Mouse (Mus musculus) spleen, adult 12 weeks (tissue): Measurements from ENCODE around the gene Fat4.

Experiments used
- DNase-seq: peaks from one replicate; pipeline ENCODE4 v3.0.0; 2022; ENCODE audit warnings: low spot score

Fat4 gene

DNA sequence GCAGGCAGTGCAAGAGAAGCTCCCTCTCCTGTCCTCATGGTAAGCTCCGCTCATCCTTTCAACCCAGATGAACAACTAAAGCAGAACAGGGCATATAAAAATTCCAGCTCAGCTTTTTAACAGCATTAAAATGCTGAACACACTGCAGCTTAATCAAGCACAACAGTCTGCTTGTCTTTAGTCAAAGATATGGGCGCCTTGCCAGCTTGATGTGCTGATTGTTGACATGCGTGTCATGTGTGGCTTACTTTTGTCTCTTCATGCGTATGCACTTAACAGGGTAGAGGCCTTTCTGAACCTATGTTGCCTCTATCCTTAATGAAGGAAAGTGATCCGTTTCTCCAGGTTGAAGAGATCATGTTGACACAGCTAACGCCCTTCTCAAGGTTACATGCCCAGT is 75.6 kb downstream of the Fat4 start:
- DNase-seq: no peak

DNA sequence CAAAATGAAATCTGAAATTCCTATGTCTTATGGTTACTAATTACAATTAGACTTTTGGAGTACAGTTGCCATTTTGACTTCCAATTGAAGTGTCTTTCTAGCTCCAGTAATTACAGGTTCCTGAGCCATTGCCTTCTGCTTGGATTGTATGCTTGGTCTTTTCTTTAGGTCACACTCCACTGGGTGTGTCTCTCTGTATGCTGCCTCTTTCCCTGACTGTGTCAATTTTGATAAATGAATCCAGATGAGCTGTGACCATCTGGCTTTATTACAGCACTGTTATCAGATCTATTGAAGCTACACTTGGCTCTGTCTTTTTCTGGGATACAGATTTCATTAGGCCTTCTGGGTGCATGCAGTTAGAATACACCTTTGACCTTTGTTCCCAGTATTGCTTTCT is 80.7 kb downstream of the Fat4 start:
- DNase-seq: no peak

DNA sequence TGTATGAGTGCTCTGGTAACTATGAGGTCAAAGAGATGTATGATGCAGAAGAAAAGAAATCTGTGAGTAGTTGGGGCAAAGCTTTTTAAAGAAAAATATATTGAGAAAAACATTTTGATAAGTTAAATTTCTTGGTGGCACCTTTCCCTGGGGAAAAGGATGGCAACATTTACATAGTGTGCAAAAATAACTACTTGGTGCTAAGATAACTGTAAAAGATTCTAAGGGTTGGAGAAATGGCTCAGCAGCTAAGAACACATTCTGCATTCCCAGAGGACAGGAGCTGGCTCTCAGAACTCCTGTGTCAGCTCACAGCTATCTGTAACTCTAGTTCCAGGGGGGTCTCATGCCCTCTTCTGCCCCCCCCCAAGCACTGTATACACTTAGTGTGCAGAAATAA is 99.6 kb downstream of the Fat4 start:
- no peak for DNase-seq

DNA sequence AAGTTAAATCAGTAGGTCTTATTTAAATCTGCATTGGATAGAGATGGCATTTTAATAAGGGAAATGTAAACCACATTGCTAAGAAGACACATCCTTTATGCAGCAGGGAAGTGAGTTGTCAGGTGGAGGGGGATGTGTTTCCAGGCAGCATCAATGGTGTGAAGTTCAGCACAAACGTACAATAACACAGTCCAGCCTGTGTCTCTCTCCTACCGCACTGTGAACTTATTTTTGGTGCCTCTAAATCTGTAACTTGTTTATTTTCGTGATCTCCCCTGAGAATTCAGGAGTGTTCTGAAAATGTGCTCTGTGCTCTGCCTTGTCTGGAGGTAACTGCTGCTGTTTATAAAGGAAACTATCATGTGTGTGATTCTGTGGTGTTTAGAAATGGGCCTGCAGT is 102.4 kb downstream of the Fat4 start:
- DNase-seq: no peak

DNA sequence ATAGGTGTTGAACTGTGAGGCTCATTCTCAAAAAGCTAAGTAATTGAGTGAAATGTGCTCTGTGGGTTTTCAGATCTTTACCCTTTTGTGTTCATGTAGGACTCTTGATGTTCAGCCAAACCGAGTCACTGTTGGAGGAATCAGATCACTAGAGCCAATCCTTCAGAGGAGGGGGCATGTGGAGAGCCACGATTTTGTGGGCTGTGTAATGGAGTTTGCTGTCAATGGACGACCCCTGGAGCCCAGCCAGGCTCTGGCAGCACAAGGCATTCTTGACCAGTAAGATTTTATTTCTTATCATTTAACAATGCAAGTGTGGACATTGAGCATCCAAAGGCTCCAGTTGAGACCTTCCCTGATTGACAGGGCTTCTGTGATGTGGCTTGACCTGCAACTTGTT is 113.3 kb downstream of the Fat4 start:
- no peak for DNase-seq

DNA sequence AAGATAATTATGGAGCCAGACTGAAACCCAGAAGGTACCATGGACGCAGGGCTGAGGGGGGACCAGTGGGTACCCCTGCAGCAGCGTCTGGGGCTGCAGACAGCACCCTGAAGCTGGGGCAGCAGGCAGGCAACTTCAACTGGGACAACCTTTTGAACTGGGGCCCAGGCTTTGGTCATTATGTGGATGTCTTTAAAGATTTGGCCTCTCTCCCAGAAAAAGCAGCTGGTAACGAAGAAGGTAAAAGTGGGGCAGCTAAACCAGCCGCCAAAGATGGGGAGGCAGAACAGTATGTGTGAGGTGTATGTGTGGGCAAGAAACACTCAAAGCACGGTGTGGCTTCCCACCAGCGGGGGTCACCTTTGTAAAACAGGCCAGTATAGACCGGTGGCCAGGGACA is 123.8 kb downstream of the Fat4 start:
- DNase-seq: no peak

DNA sequence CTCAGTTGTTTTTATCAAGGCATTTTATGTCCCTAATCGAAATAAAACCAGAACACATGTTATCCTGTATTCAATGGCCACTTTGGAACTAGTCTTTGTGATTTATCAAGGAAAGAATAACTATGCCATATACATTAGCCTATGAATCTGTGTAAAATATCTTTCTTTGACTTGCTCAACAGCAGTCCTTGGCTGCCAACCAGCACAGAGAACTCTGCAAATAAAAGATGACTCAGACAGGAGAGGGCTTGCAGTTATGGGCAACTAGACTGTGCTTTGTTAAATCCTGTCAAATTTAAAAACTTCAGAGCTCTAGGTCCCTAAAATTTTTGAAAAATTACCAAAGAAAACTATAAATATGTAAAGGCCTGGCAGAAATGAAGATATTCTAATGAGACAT is 130.9 kb downstream of the Fat4 start:
- no peak for DNase-seq

DNA sequence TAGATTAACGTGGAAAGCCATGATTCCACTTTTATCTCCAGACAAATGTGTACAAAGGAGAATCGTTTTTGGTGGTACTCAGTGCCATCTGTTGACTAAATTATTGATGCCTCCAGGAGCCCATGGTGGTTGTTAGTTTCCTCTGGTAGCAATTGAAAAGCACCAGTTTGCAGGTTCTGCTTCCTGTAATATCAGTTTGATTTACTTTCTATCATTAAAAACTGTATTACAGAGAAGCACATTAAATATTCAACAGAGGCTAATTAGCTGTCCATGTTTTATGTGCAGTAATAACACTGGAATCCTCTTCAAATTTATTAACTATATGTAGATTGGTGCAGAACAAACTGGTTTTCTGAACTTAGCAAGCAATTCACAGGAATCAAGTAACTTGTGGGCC is 149.4 kb downstream of the Fat4 start:
- DNase-seq: no peak

DNA sequence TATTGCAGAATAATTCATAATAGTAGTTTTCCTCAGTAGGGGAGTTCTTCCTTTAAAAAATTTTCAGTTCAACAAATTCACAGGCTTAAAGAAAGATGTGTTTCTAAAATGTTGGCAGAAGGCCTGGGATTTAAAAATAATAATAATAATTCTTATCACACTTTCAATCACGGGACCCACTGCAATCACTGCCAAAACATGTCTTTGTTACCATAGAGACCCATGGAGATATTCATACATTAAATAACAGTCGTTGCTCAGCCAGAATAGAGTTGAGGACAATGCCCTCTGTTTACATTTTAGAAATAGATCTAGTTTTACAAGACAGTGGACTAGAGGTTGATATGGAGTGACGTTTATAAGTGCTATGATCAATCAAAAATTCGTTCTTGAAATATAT is 159.7 kb downstream of the Fat4 start:
- no peak for DNase-seq

DNA sequence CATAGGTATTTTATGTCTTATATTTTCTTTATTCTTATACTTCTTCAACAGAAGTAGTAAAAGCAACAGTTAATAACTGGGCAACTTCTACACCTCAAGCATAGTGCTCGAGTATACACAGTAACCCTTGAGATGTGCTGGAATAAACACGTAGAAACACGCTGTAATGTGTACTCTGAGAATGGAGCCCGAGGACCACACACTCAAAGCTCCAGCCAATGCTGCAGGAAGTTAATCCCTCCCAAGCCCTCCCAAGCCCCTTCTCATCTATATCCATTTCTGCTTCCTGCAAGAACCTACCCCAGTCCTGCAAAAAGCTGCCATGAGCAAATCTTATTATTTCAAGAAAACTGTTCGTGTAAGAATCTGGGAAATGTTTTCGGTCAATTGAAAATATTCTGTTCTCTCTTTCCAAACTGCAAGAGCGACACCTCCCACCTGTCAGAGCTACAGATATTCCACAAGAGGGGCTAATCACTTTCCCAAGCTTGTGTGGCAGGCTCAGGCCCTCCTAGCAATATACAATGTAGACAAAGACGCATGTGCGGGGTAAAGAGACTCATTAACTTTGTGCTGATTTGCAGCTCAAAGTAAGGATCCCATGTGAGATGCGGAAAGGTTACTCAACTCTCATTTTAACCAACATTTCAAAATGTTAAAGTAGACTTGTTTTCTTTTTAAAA is 161.0 kb downstream of the Fat4 start:
- DNase-seq: no peak

DNA sequence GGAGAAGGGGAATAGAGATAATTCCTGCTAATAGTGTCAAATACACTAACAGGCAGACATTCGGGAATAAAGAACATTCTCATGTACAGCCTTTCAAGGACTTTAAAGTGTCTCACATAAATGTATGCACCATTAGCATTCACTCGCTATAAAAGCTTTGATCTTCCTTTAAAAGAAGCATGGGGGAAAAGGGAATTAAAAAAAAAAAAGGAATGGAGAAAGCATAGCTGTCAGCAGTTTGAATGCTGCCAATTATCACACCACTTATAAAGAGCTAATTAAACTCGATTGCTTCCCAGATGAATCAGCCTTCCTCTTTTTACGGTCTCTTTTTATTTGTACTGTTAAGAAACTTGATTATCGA is 161.5 kb downstream of the Fat4 start:
- no peak for DNase-seq

DNA sequence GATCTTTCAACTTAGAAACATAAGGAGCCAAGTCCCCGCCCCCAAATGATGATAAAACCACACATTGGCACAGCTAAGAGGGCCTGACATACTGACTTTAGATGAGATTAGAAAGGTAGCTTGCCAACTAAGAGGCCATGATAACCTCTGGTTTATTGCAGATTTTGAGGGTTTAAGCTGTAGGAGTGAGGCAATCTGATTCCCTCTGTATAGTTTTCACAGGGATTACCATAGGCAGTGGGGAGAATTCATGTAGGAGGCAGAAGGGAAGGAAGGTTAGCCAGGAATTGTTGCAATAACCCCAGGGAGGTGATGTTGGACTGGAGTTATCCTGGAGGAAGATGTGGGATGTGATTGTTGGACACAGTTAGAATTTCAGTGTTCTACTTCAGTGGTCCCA is 163.4 kb downstream of the Fat4 start:
- no peak for DNase-seq

DNA sequence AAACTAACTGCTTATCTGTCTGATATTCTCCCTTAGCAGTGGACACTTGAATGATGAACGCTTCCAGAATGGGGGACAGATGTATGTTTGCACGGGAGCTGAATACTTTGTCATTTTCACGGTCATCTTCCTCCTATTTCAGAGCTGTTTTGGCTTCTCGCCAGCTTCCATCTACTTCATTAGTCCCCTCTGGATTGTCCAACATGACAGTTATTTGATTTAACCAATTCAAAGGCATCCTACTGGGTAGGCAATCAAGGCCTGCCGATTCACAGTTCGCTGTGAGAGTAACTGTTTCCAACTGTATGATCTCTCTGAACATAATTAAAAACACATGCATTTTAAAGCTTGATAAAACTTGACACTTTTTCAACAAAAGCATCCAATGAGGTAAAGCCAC is 166.3 kb downstream of the Fat4 start:
- DNase-seq: no peak
